Mouse (Mus musculus): ENCODE measurements around the gene Mcu. TPM values are rescaled to one million over a fixed set of nuclear protein-coding genes. Genes with fewer than 3 reads are reported as not detected.

Mcu gene
- total RNA-seq, 2 experiments from 2014 or later, result 36.0 to 42.0 TPM

GRCm38 (mm10) chr10:59451839-59452238 is 164.7 kb downstream of the Mcu start:
- no peak for DNase-seq
- intact Hi-C loops (cut with DNase I), result loop anchor here (5.0 kb wide), 2 partner anchors 365 to 415 kb away; no protein-coding TSS in a partner anchor
- peak; percentile 65 for TF ChIP-seq CTCF (IDR thresholded peaks at IDR 0.05)
- Histone ChIP-seq H3K4me3 (no peak overlapping the region), H3K27ac (no peak overlapping the region)

DNA sequence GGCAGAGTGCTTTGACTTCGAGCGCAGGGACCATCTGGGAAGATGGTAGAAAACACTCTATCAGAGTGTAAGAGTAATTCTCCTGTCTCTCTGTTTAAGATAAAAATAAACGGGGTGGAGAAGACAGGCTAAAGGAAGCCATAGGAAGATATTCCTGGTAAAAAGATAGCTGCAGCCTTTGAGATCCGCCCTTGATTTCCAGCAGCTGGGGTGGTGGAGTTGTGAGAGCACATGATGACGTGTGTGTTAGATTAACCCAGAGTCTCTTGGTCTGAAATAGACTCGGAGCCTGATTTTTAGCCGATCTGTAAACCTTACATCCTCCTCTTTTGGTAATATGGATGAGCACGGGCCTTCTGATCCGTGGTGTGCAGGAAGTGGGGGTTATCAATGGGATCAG is 168.9 kb downstream of the Mcu start:
- DNase-seq, result no peak
- no peak overlapping the region for H3K4me3 ChIP-seq
- intact Hi-C loops (cut with DNase I), result no loop called here
- no peak overlapping the region for H3K27ac ChIP-seq
- TF ChIP-seq CTCF (IDR thresholded peaks at IDR 0.05), result no peak

DNA sequence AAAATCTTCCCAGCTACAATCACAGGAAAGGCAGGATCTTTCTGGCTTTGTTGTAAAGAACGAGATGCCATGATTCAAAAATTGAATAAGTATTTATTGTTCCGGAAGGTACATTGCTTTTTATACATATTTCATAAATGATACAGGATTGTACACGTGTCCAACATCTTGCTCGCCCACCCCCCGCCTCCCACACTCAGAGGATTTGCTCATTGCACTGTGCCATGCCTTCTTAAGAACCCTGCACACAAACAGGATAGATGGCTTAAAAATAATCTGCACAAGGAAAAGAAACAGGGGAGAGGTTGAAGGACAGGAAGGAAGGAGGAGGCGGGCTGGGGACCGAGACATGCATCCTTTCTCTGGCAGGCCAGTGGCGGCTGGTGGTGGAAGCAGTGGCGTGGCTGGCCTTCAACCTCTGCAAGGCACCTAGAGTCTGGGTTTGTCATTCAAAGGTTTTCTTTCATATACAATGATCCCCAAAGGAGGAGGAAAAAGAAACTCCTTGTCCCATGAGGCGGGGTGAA is 169.5 kb downstream of the Mcu start:
- no peak for DNase-seq
- Histone ChIP-seq H3K27ac (no peak overlapping the region), H3K4me3 (no peak overlapping the region)
- intact Hi-C loops (cut with DNase I), result no loop called here
- no peak for TF ChIP-seq CTCF (IDR thresholded peaks at IDR 0.05)

DNA sequence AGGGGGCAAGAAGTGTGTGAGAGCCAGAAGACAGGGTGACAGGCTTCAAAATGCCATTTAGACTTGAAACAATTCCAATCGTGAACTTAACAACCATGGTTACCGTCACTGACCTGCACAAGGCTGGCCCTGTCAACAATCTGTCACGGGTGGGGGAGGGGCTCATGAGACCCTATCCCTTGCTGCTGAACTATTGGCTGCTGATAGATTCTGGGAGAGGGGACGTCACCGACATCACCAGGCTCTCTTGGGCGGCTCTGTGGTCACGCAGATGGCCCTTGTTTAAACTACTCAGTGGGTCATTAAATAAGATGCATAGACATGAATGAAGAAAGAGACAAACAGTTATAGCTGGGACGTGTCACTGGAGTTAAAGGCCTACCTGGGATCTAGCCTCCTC is 171.9 kb downstream of the Mcu start:
- intact Hi-C loops (cut with DNase I), result no loop called here
- no peak for DNase-seq
- H3K4me3 ChIP-seq, result no peak overlapping the region
- no peak overlapping the region for H3K27ac ChIP-seq
- TF ChIP-seq CTCF (IDR thresholded peaks at IDR 0.05), result no peak

- no peak overlapping the region for H3K27ac ChIP-seq
- DNase-seq, result no peak
- TF ChIP-seq CTCF (IDR thresholded peaks at IDR 0.05), result no peak
- intact Hi-C loops (cut with DNase I), result no loop called here
- no peak overlapping the region for H3K4me3 ChIP-seq
Observed at GRCm38 (mm10) chr10:59444106-59444505, 172.4 kb downstream of the Mcu start.

DNA sequence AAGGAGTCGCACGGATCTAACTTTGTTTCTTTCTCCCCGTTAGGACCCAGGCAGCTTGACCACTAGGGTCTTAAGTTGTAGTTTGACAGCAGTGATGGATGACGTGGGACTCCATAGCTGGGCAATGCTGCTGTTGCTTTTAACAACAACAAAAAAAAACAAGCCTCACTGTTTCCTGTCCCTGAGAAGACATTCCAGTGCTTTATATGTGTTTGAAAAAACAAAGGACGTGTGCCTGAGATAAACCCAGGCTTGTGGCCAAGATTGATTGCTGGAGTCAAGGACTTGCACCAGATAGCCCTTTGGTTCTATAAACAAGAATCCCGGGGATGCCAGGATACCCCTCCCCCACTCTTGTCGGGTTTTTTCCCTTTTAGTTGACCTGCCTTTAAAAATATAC is 173.3 kb downstream of the Mcu start:
- Histone ChIP-seq H3K27ac (no peak overlapping the region), H3K4me3 (no peak overlapping the region)
- intact Hi-C loops (cut with DNase I), result no loop called here
- TF ChIP-seq CTCF (IDR thresholded peaks at IDR 0.05), result no peak
- DNase-seq, result no peak

DNA sequence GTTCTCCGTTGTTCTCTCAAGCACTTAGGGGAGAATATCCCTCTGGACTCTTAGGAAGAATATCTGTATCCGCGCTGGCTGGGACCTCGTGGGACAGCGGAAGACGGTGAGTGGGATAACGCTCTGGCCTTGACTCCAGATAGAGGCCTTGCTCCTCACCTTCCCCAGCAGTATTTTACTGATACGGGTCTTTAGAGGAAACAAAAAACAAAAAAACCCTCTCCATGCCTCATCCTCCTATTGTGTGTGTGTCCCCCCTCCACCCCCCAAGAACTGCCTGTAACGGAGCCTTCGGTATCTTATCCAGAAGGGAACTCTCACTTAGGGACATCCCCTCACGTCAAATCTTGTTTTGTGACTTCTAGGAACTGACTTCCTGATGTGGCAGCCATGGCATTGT is 174.8 kb downstream of the Mcu start, which contains the start of gene Oit3:
Oit3 (minus strand) TSS at position 44 of the 400 bp plus-strand sequence.
- no peak for DNase-seq
- intact Hi-C loops (cut with DNase I), result no loop called here
- H3K4me3 ChIP-seq, result no peak within 1 kb of the TSS
- TF ChIP-seq CTCF (IDR thresholded peaks at IDR 0.05), result no peak
- H3K27ac ChIP-seq, result peak within 1 kb of the TSS; percentile 62

DNA sequence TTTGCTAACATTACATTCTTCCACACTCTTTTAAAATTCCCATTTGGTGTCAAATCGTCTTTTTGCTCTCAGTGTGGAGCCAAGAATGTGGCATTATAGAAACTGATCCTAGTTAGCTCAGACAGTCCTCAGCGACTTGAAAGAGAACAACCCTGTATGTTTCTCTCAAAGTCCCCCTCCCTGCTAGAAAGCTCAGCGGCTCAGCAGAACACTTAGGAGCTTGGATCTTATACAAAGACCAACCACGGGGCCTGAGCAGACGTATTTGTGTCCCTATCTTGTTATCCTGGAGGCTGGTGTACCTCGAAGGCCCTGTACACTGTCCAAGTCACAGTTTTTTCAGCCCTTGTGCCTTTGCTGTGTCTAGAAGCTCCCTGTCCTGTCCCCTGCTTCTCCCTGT is 176.3 kb downstream of the Mcu start:
- no peak overlapping the region for H3K4me3 ChIP-seq
- no peak for TF ChIP-seq CTCF (IDR thresholded peaks at IDR 0.05)
- H3K27ac ChIP-seq, result peak overlapping the region; percentile 62
- intact Hi-C loops (cut with DNase I), result no loop called here
- DNase-seq, result no peak

DNA sequence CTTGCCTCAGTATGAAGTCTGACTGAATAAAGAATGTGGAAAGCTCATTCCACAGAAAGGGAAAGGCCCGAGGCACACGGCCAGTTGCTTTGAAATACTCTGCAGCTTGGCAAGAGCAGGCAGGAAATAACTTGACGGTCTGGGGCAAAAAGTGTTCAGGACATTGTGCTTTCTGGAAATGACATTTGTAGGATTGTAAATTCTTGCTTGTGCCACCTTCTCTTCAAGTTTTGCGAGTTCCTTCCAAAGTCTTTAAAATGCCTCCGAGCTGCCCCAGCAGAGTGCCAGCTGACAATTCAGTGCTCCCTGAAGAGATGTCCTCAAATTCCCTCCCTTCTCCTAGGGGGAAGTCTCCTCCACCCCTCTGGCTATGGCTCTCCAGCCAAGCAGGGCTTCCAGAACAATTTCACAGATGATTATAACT is 177.0 kb downstream of the Mcu start:
- DNase-seq, result peak; percentile 83
- TF ChIP-seq CTCF (IDR thresholded peaks at IDR 0.05), result no peak
- H3K4me3 ChIP-seq, result no peak overlapping the region
- H3K27ac ChIP-seq, result peak overlapping the region; percentile 62
- intact Hi-C loops (cut with DNase I), result no loop called here

GRCm38 (mm10) chr10:59438651-59439050 is 177.8 kb downstream of the Mcu start:
- Histone ChIP-seq H3K4me3 (no peak overlapping the region), H3K27ac (peak overlapping the region; percentile 56)
- intact Hi-C loops (cut with DNase I), result no loop called here
- DNase-seq, result no peak
- TF ChIP-seq CTCF (IDR thresholded peaks at IDR 0.05), result no peak

DNA sequence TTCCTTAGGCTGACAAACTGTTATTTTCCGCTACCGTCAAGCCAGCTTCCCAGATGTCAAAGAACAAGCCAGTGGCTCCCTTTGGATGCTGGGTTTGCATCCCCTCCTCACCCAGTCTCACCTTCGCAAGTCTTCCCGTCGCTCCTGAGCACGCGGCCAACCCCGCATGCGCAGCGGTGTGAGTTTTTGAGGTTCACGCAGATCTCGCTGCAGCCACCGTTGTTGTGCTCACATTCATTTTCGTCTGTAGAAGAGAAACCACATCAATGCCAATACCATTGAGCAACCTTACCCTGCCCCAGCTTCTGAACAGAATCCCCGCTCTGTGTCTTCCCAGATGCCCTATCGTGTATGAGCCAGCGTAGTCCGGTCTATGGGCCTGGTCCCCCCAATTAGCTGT is 180.7 kb downstream of the Mcu start:
- DNase-seq, result no peak
- intact Hi-C loops (cut with DNase I), result no loop called here
- no peak for TF ChIP-seq CTCF (IDR thresholded peaks at IDR 0.05)
- no peak overlapping the region for H3K27ac ChIP-seq
- H3K4me3 ChIP-seq, result no peak overlapping the region

DNA sequence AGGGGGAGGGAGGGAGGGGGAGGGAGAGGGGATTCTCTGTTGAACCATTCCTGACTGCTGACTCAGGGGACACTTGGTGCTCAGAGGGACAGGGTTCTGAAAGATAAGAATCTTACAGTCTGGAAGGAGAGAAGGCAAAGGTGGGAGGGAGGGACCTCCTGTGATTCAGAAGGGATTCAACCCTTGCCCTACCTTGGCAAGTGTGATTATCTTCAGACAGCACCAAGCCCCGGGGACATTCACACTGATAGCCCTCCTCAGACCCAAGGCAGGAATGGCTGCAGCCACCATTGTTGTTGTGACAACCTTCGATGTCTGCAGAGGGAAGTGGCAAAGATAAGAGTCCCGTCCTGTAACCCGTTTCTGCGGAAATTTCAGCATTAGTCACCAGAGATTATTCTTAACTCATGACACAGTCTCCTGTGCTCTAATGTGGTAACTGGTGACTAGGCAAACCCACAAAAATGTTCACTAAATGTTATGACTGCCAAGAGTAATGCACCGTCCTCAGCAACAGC is 185.7 kb downstream of the Mcu start:
- H3K27ac ChIP-seq, result 0 out of 2 replicates have a peak overlapping the region, but pooled peaks have one; percentile 16
- H3K4me3 ChIP-seq, result no peak overlapping the region
- intact Hi-C loops (cut with DNase I), result no loop called here
- TF ChIP-seq CTCF (IDR thresholded peaks at IDR 0.05), result no peak
- DNase-seq, result no peak

- H3K4me3 ChIP-seq, result no peak overlapping the region
- DNase-seq, result no peak
- H3K27ac ChIP-seq, result no peak overlapping the region
- TF ChIP-seq CTCF (IDR thresholded peaks at IDR 0.05), result no peak
- intact Hi-C loops (cut with DNase I), result no loop called here
Observed at GRCm38 (mm10) chr10:59429448-59430135, 186.9 kb downstream of the Mcu start.

GRCm38 (mm10) chr10:59426371-59426770 is 190.1 kb downstream of the Mcu start:
- DNase-seq, result no peak
- no peak for TF ChIP-seq CTCF (IDR thresholded peaks at IDR 0.05)
- Histone ChIP-seq H3K4me3 (no peak overlapping the region), H3K27ac (peak overlapping the region; percentile 59; the same call in 1 of the 2 replicates)
- intact Hi-C loops (cut with DNase I), result no loop called here

All from gastrocnemius, adult 2 months (tissue).